Mouse (Mus musculus) heart, postnatal 0 days (tissue): Measurements from ENCODE around the gene Zfp867.

ENCODE experiments used
- CTCF ChIP-seq: IDR thresholded peaks from 2 replicates; pipeline ENCODE4 v1.5.1; 2016; ENCODE audit warnings: antibody characterized with exemption, control low read depth, low read depth
- EP300 ChIP-seq: IDR thresholded peaks from 2 replicates; pipeline ENCODE4 v1.6.1; 2016; ENCODE audit warnings: antibody characterized with exemption, low read depth

DNA sequence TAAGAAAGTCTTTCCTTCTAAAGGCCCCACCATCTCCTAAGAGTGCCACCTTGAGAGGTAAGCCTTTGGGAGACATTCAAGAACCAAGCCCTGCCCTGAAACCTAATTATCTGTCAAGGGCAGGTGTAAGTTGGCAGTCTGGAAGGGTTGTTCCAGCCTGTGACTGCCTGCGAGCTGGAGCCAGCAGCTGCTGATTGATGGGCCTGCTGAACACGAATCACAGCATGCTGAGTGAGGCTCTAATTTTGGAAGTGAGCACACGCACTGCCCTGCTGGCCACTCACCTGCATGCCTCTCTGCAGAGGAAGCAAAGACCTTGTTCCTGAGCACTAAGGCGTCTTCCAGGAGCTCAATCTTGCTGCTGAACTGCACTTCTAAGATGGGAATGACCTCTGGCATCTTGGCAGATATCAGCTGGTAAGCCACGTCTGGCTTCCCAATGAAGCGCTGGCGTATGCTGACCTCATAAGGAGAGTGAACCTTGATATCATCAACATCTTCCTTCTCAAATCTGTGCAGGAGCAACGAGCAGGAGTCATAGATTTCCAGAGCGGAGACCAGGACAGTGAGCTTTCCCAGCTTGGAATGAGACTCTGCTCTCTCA is 44.1 kb downstream of the Zfp867 start:
- TF ChIP-seq CTCF, result no peak
- TF ChIP-seq EP300, result no peak
